Mouse (Mus musculus): ENCODE data around the gene Rgs16. TPM values are rescaled to one million over a fixed set of nuclear protein-coding genes. Genes with fewer than 3 reads are reported as not detected.

Gene Rgs16
- polyA plus RNA-seq, 1 experiment from 2014 or later, result 0.03 TPM

GRCm38 (mm10) chr1:153769998-153770775 lies 30.0 kb downstream of the Rgs16 start:
- DNase-seq (ENCODE audit: low read depth, low spot score) (no peak), ATAC-seq (no peak)
- H3K27me3 ChIP-seq, result no peaks in the 10 kb centered on the region
- in situ Hi-C loops (cut with MboI; ENCODE audit: low pct_unique_long_range_greater_than_20kb), result no loop called here
- ChIA-PET POLR2A (no interaction called here), CTCF (no interaction called here)
- no peak for TF ChIP-seq CTCF (IDR thresholded peaks at IDR 0.05)

GRCm38 (mm10) chr1:153770776-153771167 lies 30.6 kb downstream of the Rgs16 start:
- no peak for TF ChIP-seq CTCF (IDR thresholded peaks at IDR 0.05)
- POLR2A ChIA-PET, result no interaction called here
- no peak for DNase-seq (ENCODE audit: low read depth, low spot score)
- ATAC-seq, result no peak
- CTCF ChIA-PET, result no interaction called here
- in situ Hi-C loops (cut with MboI; ENCODE audit: low pct_unique_long_range_greater_than_20kb), result no loop called here
- no peaks in the 10 kb centered on the region for H3K27me3 ChIP-seq

GRCm38 (mm10) chr1:153775174-153775573 lies 35.0 kb downstream of the Rgs16 start:
- ChIA-PET POLR2A (no interaction called here), CTCF (no interaction called here)
- no peak for ATAC-seq
- DNase-seq (ENCODE audit: low read depth, low spot score), result no peak
- in situ Hi-C loops (cut with MboI; ENCODE audit: low pct_unique_long_range_greater_than_20kb), result no loop called here
- no peaks in the 10 kb centered on the region for H3K27me3 ChIP-seq
- TF ChIP-seq CTCF (IDR thresholded peaks at IDR 0.05), result no peak

- ChIA-PET POLR2A (interaction anchor here (1.2 kb wide), 1 partner anchor 27 kb away, joined by 3 read pairs; the partner anchor contains the start of gene Rnasel), CTCF (interaction anchor here (1.4 kb wide), 1 partner anchor 20 kb away, joined by 3 read pairs; no protein-coding TSS in a partner anchor)
- no peaks in the 10 kb centered on the region for H3K27me3 ChIP-seq
- ATAC-seq (no peak), DNase-seq (ENCODE audit: low read depth, low spot score) (no peak)
- in situ Hi-C loops (cut with MboI; ENCODE audit: low pct_unique_long_range_greater_than_20kb), result no loop called here
- TF ChIP-seq CTCF (IDR thresholded peaks at IDR 0.05), result no peak
These were observed 36.1 kb downstream of the Rgs16 start for GRCm38 (mm10) chr1:153776257-153776656.

GRCm38 (mm10) chr1:153778205-153778604 lies 38.1 kb downstream of the Rgs16 start:
- CTCF ChIA-PET, result no interaction called here
- POLR2A ChIA-PET, result no interaction called here
- in situ Hi-C loops (cut with MboI; ENCODE audit: low pct_unique_long_range_greater_than_20kb), result no loop called here
- TF ChIP-seq CTCF (IDR thresholded peaks at IDR 0.05), result no peak
- H3K27me3 ChIP-seq, result no peaks in the 10 kb centered on the region
- DNase-seq (ENCODE audit: low read depth, low spot score) (no peak), ATAC-seq (no peak)

- DNase-seq (ENCODE audit: low read depth, low spot score) (no peak), ATAC-seq (no peak)
- POLR2A ChIA-PET, result no interaction called here
- in situ Hi-C loops (cut with MboI; ENCODE audit: low pct_unique_long_range_greater_than_20kb), result no loop called here
- no peak for TF ChIP-seq CTCF (IDR thresholded peaks at IDR 0.05)
- CTCF ChIA-PET, result no interaction called here
- no peaks in the 10 kb centered on the region for H3K27me3 ChIP-seq
These were observed 43.2 kb downstream of the Rgs16 start for GRCm38 (mm10) chr1:153783339-153783738.

- no peaks in the 10 kb centered on the region for H3K27me3 ChIP-seq
- ChIA-PET POLR2A (no interaction called here), CTCF (no interaction called here)
- no peak for DNase-seq (ENCODE audit: low read depth, low spot score)
- in situ Hi-C loops (cut with MboI; ENCODE audit: low pct_unique_long_range_greater_than_20kb), result no loop called here
- ATAC-seq, result no peak
- TF ChIP-seq CTCF (IDR thresholded peaks at IDR 0.05), result no peak
These were observed 45.5 kb downstream of the Rgs16 start for GRCm38 (mm10) chr1:153785608-153786007.

GRCm38 (mm10) chr1:153790708-153791107 lies 50.6 kb downstream of the Rgs16 start:
- DNase-seq (ENCODE audit: low read depth, low spot score), result no peak
- no peak for TF ChIP-seq CTCF (IDR thresholded peaks at IDR 0.05)
- ATAC-seq, result no peak
- no peaks in the 10 kb centered on the region for H3K27me3 ChIP-seq
- POLR2A ChIA-PET, result no interaction called here
- in situ Hi-C loops (cut with MboI; ENCODE audit: low pct_unique_long_range_greater_than_20kb), result no loop called here
- CTCF ChIA-PET, result no interaction called here

- DNase-seq (ENCODE audit: low read depth, low spot score) (no peak), ATAC-seq (no peak)
- TF ChIP-seq CTCF (IDR thresholded peaks at IDR 0.05), result no peak
- in situ Hi-C loops (cut with MboI; ENCODE audit: low pct_unique_long_range_greater_than_20kb), result no loop called here
- ChIA-PET CTCF (no interaction called here), POLR2A (no interaction called here)
- H3K27me3 ChIP-seq, result no peaks in the 10 kb centered on the region
These were observed 54.1 kb downstream of the Rgs16 start for GRCm38 (mm10) chr1:153794241-153794640.

Other genes with a start within 250 kb of the Rgs16 start
- 4.3 TPM for gene Npl, start 190.3 kb upstream of the Rgs16 start, polyA plus RNA-seq (2021)
- gene Rgs8, start 87.3 kb upstream of the Rgs16 start, polyA plus RNA-seq (2021), result 0.53 TPM
- 8.1 TPM for gene Rnasel, start 9.1 kb downstream of the Rgs16 start, polyA plus RNA-seq (2021)
- gene Rgsl1, start 103.8 kb downstream of the Rgs16 start, polyA plus RNA-seq (2021), result 0.05 TPM
- gene Teddm1b, start 134.0 kb downstream of the Rgs16 start, polyA plus RNA-seq (2021), result 0.09 TPM
- not detected for gene Teddm1a, start 151.4 kb downstream of the Rgs16 start, polyA plus RNA-seq (2021)
- gene Glul, start 159.6 kb downstream of the Rgs16 start, polyA plus RNA-seq (2021), result 60.5 TPM
- 0.18 TPM for gene Teddm2, start 159.9 kb downstream of the Rgs16 start, polyA plus RNA-seq (2021)

Measured in Patski (cell line).